Mouse (Mus musculus): ENCODE results near the gene Tex101.

DNA sequence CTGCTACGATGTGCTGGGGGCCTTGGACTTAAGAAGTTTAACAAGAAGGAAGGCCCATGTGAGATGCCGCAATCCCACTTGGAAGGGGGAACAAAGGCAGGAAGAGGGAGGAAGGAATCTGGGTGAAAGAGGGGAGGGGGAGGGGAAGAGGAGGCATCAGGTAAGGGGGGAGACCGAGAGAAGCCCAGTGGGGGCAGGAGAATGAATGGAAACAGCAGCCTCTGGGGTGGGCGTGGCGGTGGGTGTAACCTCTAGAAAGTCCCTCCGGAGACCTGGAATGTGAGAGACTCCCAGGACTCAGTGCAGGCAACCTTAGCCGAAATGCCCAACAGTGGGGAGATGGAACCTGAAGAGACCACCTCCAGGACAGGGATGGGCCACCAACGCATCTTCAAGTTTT lies 12.2 kb downstream of the Tex101 start:
- TF ChIP-seq CTCF (IDR thresholded peaks at IDR 0.05; ENCODE audit: borderline replicate concordance, extremely low read depth, insufficient read depth, insufficient read length) (no peak), POLR2A (IDR thresholded peaks at IDR 0.05; ENCODE audit: borderline replicate concordance, extremely low read depth, insufficient read depth, insufficient read length, poor library complexity, severe bottlenecking) (no peak)
